Mouse (Mus musculus) T-cell, adult 66 days (primary cell): Measurements from ENCODE around the gene Naip6. TPM values are rescaled to one million over a fixed set of nuclear protein-coding genes. Genes with fewer than 3 reads are reported as not detected.

Experiments used
- total RNA-seq, 2 experiments: library from RNA; stranded (reverse); gene quantifications; 3 replicates in 1 of 2; 4 replicates in 1 of 2; pipeline ENCODE4 v1.2.4; 2023

Naip6 gene
- under 1 TPM; 0.36 to 0.64 TPM for total RNA-seq

DNA sequence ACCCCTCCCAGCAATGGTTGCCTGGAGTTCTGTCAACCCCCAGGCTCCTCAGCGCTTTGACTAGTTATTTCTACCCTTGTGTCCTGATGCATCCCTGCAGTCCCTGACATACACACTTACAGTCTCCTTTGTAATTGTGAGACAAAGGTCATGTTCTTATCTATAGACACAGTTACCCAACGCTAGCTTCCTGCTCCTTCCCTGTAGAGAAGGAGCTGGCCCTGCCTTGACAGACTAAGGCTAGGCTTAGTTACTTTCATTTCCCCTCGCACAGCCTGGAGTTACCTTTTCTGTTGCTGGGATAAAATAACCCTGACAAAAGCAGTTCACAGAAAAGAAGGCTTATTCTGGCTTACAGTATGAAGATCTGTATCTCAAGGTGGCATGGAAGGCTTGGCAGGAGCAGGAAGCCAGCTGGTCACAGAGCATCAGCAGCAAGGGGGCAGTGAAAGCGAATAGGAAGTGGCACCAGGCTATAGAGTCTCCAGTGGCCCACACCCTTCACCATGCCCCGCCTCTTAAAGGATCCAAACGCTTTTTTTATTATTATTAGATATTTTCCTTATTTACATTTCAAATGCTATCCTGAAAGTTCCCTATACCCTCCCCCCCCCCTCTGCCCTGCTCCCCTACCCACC lies at the start of gene Naip6:
TSS of gene Naip6 (minus strand) at position 419 of the 638 bp plus-strand sequence.

DNA sequence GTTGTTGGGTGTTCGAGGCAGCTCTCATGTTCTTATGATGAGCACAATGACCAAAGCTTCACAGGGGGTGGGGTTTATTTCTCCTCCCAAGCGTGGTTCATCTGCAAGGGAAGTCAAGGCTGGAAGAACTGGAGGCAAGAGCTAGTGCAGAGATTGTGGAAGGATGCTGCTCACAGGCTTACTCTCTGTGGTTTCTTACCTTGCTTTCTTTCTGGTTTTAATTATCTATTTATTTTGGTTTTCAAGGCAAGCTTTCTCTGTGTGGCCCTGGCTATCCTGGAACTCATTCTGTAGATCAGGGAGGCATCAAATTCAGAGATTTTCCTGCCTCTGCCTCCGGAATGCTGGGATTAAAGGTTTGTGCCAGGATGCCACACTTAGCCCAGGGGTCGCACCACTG lies 71.3 kb downstream of the Naip6 start, which contains the start of gene Naip5:
TSS of gene Naip5 (minus strand) at position 101 of the 400 bp plus-strand sequence.

Other genes starting within 250 kb of the Naip6 start
- gene Bdp1, start 213.6 kb downstream of the Naip6 start, total RNA-seq = 10 to 100 TPM; 82.8 to 88.5 TPM
- gene Serf1, start 209.7 kb downstream of the Naip6 start, total RNA-seq = 1 to 10 TPM; 1.6 to 2.7 TPM
- gene Smn1, start 192.8 kb downstream of the Naip6 start, total RNA-seq = 10 to 100 TPM; 69.1 to 71.9 TPM
- 1 to 10 TPM; 2.4 to 3.4 TPM for gene Naip2, start 115.6 kb downstream of the Naip6 start, total RNA-seq
- gene Naip5, start 71.4 kb downstream of the Naip6 start, total RNA-seq = 1 to 10 TPM in 1 of 2 experiments, under 1 TPM in 1; 0.50 to 1.3 TPM
- not detected for gene Naip1, start 135.2 kb upstream of the Naip6 start, total RNA-seq
- gene Gtf2h2, start 174.9 kb upstream of the Naip6 start, total RNA-seq = 10 to 100 TPM; 55.1 to 56.9 TPM
- gene Ocln, start 235.0 kb upstream of the Naip6 start, total RNA-seq = not detected